Mouse (Mus musculus) intestine, postnatal 0 days (tissue): Measurements from ENCODE around the gene Ctc1. TPM values are rescaled to one million over a fixed set of nuclear protein-coding genes. Genes with fewer than 3 reads are reported as not detected.

Experiments
- ATAC-seq: fragments of 200-750 bp; cut with Nextera tagmentation; 2 replicates; pipeline ENCODE4 v1.8.0; 2017; ENCODE audit warnings: mild to moderate bottlenecking, moderate TSS enrichment, moderate library complexity
- H3K27ac ChIP-seq: fragments of 300-500 bp; sonication (generic); 2 replicates; pipeline ENCODE4 v1.5.1; 2014; ENCODE audit warnings: mild to moderate bottlenecking, low read depth, low read length, moderate library complexity
- H3K27me3 ChIP-seq: fragments of 300-500 bp; sonication (generic); replicated peaks from 2 replicates; pipeline ENCODE4 v1.6.1; 2014; ENCODE audit warnings: low read length, mixed read lengths; ENCODE audit not compliant: control insufficient read depth, insufficient read depth
- H3K36me3 ChIP-seq: fragments of 300-500 bp; sonication (generic); 2 replicates; pipeline ENCODE4 v1.6.1; 2014; ENCODE audit warnings: mild to moderate bottlenecking, moderate library complexity; ENCODE audit not compliant: control insufficient read depth, insufficient read depth
- H3K4me1 ChIP-seq: fragments of 300-500 bp; sonication (generic); replicated peaks from 2 replicates; pipeline ENCODE4 v1.6.1; 2014; ENCODE audit warnings: antibody characterized with exemption, low read length, mixed read lengths; ENCODE audit not compliant: control insufficient read depth, insufficient read depth
- H3K4me2 ChIP-seq: fragments of 300-500 bp; sonication (generic); replicated peaks from 2 replicates; pipeline ENCODE4 v1.6.1; 2014; ENCODE audit warnings: low read depth, mild to moderate bottlenecking, moderate library complexity
- H3K4me3 ChIP-seq: fragments of 300-500 bp; sonication (generic); 2 replicates; pipeline ENCODE4 v1.5.1; 2014; ENCODE audit warnings: low read depth, low read length
- H3K9ac ChIP-seq: fragments of 300-500 bp; sonication (generic); 2 replicates; pipeline ENCODE4 v1.6.1; 2014; ENCODE audit warnings: mild to moderate bottlenecking, low read depth, low read length
- H3K9me3 ChIP-seq: fragments of 300-500 bp; sonication (generic); 2 replicates; pipeline ENCODE4 v1.6.1; 2016; ENCODE audit warnings: mixed run types; ENCODE audit not compliant: control insufficient read depth
- CTCF ChIP-seq: sonication (generic); IDR thresholded peaks from 2 replicates; pipeline ENCODE4 v1.5.1; 2016; ENCODE audit warnings: low read depth, mild to moderate bottlenecking, control low read depth, antibody characterized with exemption, moderate library complexity
- WGBS: fragments of 180-500 bp; shearing (Covaris S2); extraction: QIAGEN DNeasy Blood & Tissue Kit; methylation state at CpG from one replicate; pipeline ENCODE4 v1.1.7; 2014; 5-methylcytosine and 5-hydroxymethylcytosine counted together
- polyA plus RNA-seq: library from polyadenylated mRNA; unstranded; fragments of >200 nt; fragmentation: Nextera tagmentation; extraction: Ambion mirVana; gene quantifications from 2 replicates; pipeline ENCODE4 v1.2.1, GENCODE M21; 2015

The Ctc1 gene
- polyA plus RNA-seq, 1 experiment from 2014 or later: 9.4 TPM

DNA sequence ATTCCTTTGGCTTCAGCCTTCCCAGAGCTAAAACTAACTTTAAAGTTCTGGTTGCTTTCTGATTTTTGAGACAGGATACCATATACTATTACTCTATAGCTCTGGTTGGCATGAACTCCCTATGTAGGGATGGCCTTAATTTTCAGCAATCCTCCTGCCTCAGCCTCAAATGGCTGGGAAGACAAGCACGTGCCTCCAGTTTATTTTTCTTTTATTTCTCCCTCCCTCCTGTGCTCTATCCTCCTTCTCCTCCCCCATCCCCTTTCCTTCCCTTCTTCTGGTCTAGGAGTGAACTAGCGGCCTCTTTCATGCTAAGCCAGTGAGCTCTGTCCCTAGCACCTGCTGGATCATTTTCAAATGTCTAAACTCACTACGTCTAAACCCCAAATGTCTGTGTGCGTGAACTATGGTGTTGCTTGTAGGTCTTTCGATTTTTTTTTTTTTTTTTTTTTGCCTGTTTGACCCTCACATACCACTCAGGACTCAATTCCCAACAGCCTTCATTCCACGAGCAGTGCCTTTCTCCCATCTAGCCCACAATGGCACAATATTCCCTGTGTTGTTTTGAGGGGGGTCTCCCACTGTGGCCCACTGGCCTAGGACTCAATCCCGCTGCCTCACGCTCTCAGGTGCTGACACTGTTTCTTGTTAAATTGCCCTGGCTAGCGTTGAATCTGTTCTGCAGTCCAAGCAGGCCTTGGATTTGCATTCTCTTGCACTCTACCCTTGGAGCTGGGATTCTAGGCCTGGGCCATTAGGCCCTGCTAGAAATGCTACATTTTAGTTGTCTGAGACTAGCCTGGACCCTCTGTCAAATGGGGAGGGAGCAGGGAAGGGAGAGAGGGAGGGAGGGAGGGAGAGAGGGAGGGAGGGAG lies 48.8 kb downstream of the Ctc1 start:
- Histone ChIP-seq H3K27ac (no peak overlapping the region), H3K4me2 (peak overlapping the region; percentile 95), H3K27me3 (no peaks in the 10 kb centered on the region), H3K9ac (0 out of 2 replicates have a peak overlapping the region, but pooled peaks have one; percentile 55), H3K4me1 (peaks cover 13% of the 10 kb centered on the region; the same call in 1 of the 2 replicates), H3K9me3 (no peaks in the 10 kb centered on the region), H3K4me3 (peak overlapping the region; percentile 63), H3K36me3 (no peaks in the 10 kb centered on the region)
- no peak for ATAC-seq
- WGBS: 73% methylated on average over 9 of the region's 9 CpGs
- TF ChIP-seq CTCF: no peak

DNA sequence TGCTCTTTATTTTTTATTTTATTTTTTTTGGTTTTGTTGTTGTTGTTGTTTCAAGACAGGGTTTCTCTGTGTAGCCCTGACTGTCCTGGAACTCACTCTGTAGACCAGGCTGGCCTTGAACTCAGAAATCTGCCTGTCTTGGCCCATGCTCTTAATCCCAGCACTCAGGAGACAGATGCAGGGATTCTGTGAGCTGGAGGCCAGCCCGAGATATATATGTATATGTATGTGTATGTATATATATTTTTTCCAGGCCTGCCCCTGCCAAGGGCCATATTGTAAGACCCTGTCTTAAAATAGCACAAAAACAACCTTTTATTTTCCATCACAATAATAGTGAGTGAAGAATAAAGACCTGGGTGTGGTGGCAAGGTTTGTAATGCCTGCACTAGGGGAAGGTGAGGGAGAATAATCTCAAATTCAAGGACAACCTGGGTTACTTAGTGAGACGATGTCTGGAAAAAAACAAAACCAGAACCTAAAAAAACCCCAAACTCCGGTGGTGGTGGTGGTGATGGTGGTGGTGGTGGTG lies 49.7 kb downstream of the Ctc1 start:
- Histone ChIP-seq H3K9ac (no peak overlapping the region), H3K4me3 (no peak overlapping the region), H3K27ac (no peak overlapping the region), H3K27me3 (no peaks in the 10 kb centered on the region), H3K9me3 (no peaks in the 10 kb centered on the region), H3K36me3 (no peaks in the 10 kb centered on the region), H3K4me1 (peaks cover 13% of the 10 kb centered on the region; the same call in 1 of the 2 replicates), H3K4me2 (peak overlapping the region; percentile 69)
- no peak for ATAC-seq
- 70% methylated on average over 3 of the region's 3 CpGs for WGBS
- no peak for TF ChIP-seq CTCF

DNA sequence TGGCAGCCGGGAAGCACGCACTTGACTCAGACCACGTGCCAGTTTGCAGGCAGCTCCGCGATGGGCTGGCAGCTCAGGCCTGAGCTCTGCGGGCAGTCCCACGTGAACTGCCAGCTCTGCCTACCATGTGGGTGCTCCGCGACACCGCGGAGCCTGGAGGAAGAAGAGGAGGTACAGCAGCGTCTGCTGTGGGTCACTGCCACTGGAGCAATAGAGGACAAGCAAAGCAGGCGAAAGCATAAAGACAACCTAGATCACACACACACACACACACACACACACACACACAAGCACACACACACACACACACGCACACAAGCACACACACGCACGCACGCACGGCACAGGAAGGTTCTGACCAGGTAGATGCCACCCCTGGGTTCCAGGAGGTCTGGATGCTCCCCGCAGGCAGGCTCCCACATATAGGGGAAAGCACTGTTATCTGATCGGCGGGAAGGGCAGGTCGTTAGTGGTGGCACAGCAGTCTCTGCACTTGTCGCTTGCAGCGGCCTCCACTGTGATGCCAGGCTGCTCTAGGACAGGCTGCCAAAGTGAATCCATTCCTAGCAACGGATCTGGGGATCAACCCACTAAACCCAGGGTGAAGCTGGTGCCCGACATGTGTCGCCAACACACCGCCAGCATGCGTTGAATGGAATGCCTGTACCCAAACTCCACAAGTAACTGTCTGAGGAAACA lies 50.6 kb downstream of the Ctc1 start:
- peak overlapping the region; percentile 29 for H3K4me3 ChIP-seq
- no peak for ATAC-seq
- no peak for TF ChIP-seq CTCF
- H3K4me1 ChIP-seq: peaks cover 9% of the 10 kb centered on the region; the same call in 1 of the 2 replicates
- 3% methylated on average over 29 of the region's 29 CpGs for WGBS
- no peak overlapping the region for H3K27ac ChIP-seq
- no peaks in the 10 kb centered on the region for H3K9me3 ChIP-seq
- H3K4me2 ChIP-seq: peak overlapping the region; percentile 69
- no peak overlapping the region for H3K9ac ChIP-seq
- H3K36me3 ChIP-seq: no peaks in the 10 kb centered on the region
- H3K27me3 ChIP-seq: no peaks in the 10 kb centered on the region

DNA sequence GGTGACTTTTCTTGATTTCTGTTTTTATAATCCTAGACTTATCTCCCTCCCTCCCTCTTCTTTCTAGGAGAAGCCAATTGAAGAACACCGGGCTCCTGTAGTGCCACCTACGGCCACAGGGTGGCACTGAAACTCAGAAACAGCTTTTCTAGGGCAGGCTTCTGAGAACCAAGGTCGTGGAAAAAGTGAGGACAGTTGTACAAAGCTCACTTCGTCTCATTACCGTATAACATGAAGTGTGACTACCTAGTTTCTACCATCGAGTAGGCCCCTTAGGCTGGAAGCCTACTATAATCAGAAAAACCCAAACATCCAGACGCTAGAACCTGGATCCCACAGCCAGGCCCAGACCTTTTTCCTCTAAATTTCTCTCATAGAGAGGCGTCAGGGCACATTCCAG lies 51.2 kb downstream of the Ctc1 start:
- no peaks in the 10 kb centered on the region for H3K27me3 ChIP-seq
- no peaks in the 10 kb centered on the region for H3K9me3 ChIP-seq

DNA sequence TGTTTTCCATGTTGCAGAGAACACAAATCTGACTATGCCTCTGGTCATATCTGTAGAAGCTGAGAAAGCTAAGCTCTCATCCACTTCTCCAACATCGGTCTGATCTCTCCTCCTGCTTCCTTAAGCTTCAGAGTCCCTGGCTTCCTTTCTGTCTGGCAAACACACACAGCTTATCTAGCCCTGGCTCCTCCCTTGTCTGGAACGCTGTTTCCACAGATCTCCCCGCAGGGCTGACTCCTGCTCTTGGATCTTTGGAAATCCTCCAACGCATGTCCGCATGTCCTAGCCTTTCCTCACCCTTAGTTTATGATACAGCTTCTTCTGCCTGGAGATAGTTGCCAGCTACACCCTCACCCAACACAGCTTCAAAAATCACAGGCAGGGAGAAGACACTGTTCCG lies 51.9 kb downstream of the Ctc1 start:
- no peak overlapping the region for H3K9ac ChIP-seq
- 0 out of 2 replicates have a peak overlapping the region, but pooled peaks have one; percentile 2 for H3K27ac ChIP-seq
- no peak for TF ChIP-seq CTCF
- H3K36me3 ChIP-seq: no peaks in the 10 kb centered on the region
- WGBS: 13% methylated on average over 6 of the region's 6 CpGs
- no peak overlapping the region; the same call in 1 of the 2 replicates for H3K4me3 ChIP-seq
- peaks cover 6% of the 10 kb centered on the region; the same call in 1 of the 2 replicates for H3K4me1 ChIP-seq
- no peaks in the 10 kb centered on the region for H3K27me3 ChIP-seq
- peak overlapping the region; percentile 69 for H3K4me2 ChIP-seq
- no peak for ATAC-seq
- H3K9me3 ChIP-seq: no peaks in the 10 kb centered on the region

More for the DNA sequence above, 51.2 kb downstream of the Ctc1 start:
- 8% methylated on average over 8 of the region's 8 CpGs for WGBS
- Histone ChIP-seq H3K4me3 (peak overlapping the region; percentile 29; the same call in 1 of the 2 replicates), H3K9ac (no peak overlapping the region), H3K4me1 (peaks cover 6% of the 10 kb centered on the region; the same call in 1 of the 2 replicates), H3K27ac (peak overlapping the region; percentile 2; the same call in 1 of the 2 replicates), H3K36me3 (no peaks in the 10 kb centered on the region), H3K4me2 (peak overlapping the region; percentile 69)
- ATAC-seq: 0 out of 2 replicates have a peak, but pooled peaks have one; percentile 5
- TF ChIP-seq CTCF: peak; percentile 90

DNA sequence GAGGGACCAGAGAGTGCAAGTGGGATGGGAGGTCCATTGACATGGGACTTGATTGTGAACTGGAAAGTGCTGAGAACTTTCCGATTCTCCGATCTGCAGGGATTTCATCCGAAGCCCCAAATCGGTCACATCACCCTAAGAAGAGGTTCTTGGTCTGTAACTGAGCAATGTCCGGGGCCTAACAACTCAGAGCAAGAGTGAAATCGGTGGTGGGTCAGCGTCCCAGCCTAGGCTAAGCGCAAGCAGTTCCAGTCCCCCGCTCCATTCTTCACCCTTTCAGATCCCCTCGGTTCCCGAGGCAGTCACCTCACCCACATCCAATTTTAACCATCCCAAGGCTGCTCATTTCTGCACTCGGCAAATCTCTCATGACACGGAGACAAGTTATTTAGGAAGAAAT lies 54.4 kb downstream of the Ctc1 start:
- no peaks in the 10 kb centered on the region for H3K27me3 ChIP-seq
- H3K9me3 ChIP-seq: no peaks in the 10 kb centered on the region
- H3K4me1 ChIP-seq: peaks cover 6% of the 10 kb centered on the region; the same call in 1 of the 2 replicates
- no peak for ATAC-seq
- no peaks in the 10 kb centered on the region for H3K36me3 ChIP-seq
- 2% methylated on average over 13 of the region's 13 CpGs for WGBS
- peak overlapping the region; percentile 69 for H3K27ac ChIP-seq
- peak overlapping the region; percentile 83 for H3K4me2 ChIP-seq
- H3K4me3 ChIP-seq: peak overlapping the region; percentile 49
- TF ChIP-seq CTCF: no peak
- peak overlapping the region; percentile 57 for H3K9ac ChIP-seq
